Mouse (Mus musculus): ENCODE measurements around the gene Tmem273. TPM values are rescaled to one million over a fixed set of nuclear protein-coding genes. Genes with fewer than 3 reads are reported as not detected.

Tmem273 gene
- polyA plus RNA-seq (2014; fragmentation: Illumina TruSeq; extraction: RNeasy Lipid Tissue Mini Kit (QIAGEN cat#74804)), result 0.51 TPM

DNA sequence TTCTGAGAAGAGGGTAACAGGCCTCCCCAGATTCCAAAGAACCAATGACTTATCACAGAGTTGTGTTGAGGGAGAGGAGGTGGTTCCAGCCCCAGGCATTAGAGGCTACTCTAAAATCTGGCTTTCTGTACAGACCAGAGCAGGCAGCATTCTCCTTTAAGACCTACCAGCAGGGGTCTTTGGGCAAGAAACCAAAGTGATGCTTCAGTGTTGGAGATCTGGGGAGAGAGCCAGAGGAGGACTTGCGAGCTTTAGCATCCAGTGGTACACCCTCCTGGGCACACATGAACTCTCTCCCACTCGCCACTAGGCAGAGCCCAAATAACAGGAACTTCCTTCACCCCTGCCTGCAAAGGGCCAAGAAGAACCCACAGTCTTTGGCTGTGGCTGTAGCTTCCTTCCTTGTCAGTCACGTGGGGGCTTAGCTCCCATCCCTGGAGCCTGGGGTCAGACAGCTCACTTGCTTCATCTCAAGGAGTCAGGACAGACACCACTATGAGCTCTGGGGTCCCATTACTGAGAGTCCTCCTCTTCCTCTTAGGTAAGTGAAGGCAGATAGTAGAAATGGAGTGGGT, at the start of gene Tmem273:
Gene Tmem273, plus strand, starts transcription at position 408 of the 575 bp plus-strand sequence.

DNA sequence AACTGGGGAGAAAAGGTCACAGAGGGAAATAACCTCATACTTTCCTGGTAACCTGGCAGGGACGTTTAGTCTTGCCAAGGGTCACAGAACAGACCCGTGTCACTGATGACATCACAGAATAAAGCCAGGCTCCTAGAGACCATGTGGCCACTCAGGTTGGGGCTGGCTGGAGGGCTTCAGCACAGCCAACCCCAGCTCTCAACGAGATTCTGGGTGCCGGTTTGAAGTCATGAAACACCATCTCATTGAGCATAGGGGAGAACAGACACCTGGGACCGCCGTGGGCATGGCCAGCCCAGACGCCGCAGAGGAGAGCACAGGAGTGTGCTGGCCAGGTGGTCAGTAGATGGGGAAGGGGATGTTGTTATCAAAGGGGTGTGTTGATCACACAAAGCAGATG, 48.1 kb downstream of the Tmem273 start, which contains the start of gene Fam170b:
Gene Fam170b, plus strand, starts transcription at position 116 of the 400 bp plus-strand sequence.

DNA sequence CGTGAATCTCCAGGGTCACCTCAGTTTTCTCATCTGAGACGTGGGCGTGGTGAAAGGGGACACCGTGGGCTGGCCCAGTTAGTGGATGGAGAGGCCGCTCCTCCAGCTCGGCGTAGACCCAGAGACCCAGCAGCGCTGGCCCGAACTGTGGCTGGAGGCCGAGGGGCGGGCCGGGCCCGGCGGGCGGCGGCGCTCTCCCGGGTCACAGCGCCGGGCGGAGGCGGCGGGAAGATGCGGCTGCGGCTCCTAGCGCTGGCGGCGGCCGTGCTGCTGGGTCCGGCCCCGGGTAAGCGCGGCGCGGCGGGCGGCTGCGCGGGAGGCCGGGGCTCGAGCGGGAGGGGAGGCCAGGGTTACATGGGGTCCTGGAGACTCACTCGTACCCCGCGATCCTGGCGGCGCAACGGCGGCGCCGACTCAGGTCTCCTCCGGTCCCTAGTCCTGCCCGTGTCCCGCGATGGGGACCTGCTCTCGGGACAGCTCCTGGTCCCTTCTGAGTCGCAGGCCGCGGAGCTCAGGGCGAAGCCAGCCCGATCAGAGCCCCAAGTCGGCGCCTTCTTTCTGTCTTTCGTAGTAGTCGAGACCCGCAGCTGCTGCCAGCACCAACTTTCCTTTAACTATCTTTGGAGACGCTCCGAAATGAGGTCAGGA, 71.0 kb downstream of the Tmem273 start, which contains the start of gene Vstm4:
Gene Vstm4, plus strand, starts transcription at position 76 of the 648 bp plus-strand sequence.

Other genes starting within 250 kb of the Tmem273 start
- not detected for gene Prrxl1, start 186.6 kb upstream of the Tmem273 start, polyA plus RNA-seq (2014; fragmentation: Illumina TruSeq; extraction: RNeasy Lipid Tissue Mini Kit (QIAGEN cat#74804))
- not detected for gene 3425401B19Rik, start 100.7 kb upstream of the Tmem273 start, polyA plus RNA-seq (2014; fragmentation: Illumina TruSeq; extraction: RNeasy Lipid Tissue Mini Kit (QIAGEN cat#74804))
- gene Fam170b, start 48.0 kb downstream of the Tmem273 start, polyA plus RNA-seq (2014; fragmentation: Illumina TruSeq; extraction: RNeasy Lipid Tissue Mini Kit (QIAGEN cat#74804)), result not detected
- gene Vstm4, start 70.8 kb downstream of the Tmem273 start, polyA plus RNA-seq (2014; fragmentation: Illumina TruSeq; extraction: RNeasy Lipid Tissue Mini Kit (QIAGEN cat#74804)), result 14.5 TPM
- 6.4 TPM for gene Lrrc18, start 205.4 kb downstream of the Tmem273 start, polyA plus RNA-seq (2014; fragmentation: Illumina TruSeq; extraction: RNeasy Lipid Tissue Mini Kit (QIAGEN cat#74804))